Mouse (Mus musculus): ENCODE data around the gene Yars. TPM values are rescaled to one million over a fixed set of nuclear protein-coding genes. Genes with fewer than 3 reads are reported as not detected.
A peak's percentile ranks its signal among the peaks of the same experiment; 100 is the strongest.

Gene Yars
- polyA plus RNA-seq, 1 experiment from 2014 or later: 69.8 TPM

- H3K9ac ChIP-seq: peak overlapping the region; percentile 48
- WGBS: 10% methylated on average over 24 of the region's 24 CpGs
- H3K4me2 ChIP-seq: peak overlapping the region; percentile 90
- no peak for ATAC-seq (ENCODE audit: borderline replicate concordance, extremely low read depth, low FRiP score, low TSS enrichment)
- no peaks in the 10 kb centered on the region for H3K9me3 ChIP-seq
- no peaks in the 10 kb centered on the region for H3K36me3 ChIP-seq
- no peak overlapping the region for H3K27ac ChIP-seq
- peak overlapping the region; percentile 48 for H3K4me3 ChIP-seq
- H3K27me3 ChIP-seq: peaks cover 48% of the 10 kb centered on the region
- peaks cover 61% of the 10 kb centered on the region for H3K4me1 ChIP-seq
Observed at GRCm38 (mm10) chr4:129247381-129248242, 58.1 kb downstream of the Yars start.

- Histone ChIP-seq H3K9me3 (no peaks in the 10 kb centered on the region), H3K36me3 (no peaks in the 10 kb centered on the region), H3K4me1 (peaks cover 55% of the 10 kb centered on the region), H3K27ac (no peak overlapping the region), H3K4me3 (peak overlapping the region; percentile 48), H3K4me2 (peak overlapping the region; percentile 90), H3K9ac (peak overlapping the region; percentile 48), H3K27me3 (peaks cover 48% of the 10 kb centered on the region)
- ATAC-seq (ENCODE audit: borderline replicate concordance, extremely low read depth, low FRiP score, low TSS enrichment): no peak
- WGBS: under 1% methylated on average over 40 of the region's 74 CpGs
Observed at GRCm38 (mm10) chr4:129248243-129248767, 58.7 kb downstream of the Yars start.

- H3K9me3 ChIP-seq: no peaks in the 10 kb centered on the region
- H3K4me1 ChIP-seq: peaks cover 54% of the 10 kb centered on the region
- ATAC-seq (ENCODE audit: borderline replicate concordance, extremely low read depth, low FRiP score, low TSS enrichment): no peak
- no peak overlapping the region for H3K4me2 ChIP-seq
- no peak overlapping the region for H3K27ac ChIP-seq
- H3K27me3 ChIP-seq: peaks cover 54% of the 10 kb centered on the region
- WGBS: 37% methylated on average over 7 of the region's 7 CpGs
- H3K9ac ChIP-seq: no peak overlapping the region
- no peaks in the 10 kb centered on the region for H3K36me3 ChIP-seq
- H3K4me3 ChIP-seq: no peak overlapping the region
Observed at GRCm38 (mm10) chr4:129249288-129249687, 59.7 kb downstream of the Yars start.

- ATAC-seq (ENCODE audit: borderline replicate concordance, extremely low read depth, low FRiP score, low TSS enrichment): no peak
- peaks cover 39% of the 10 kb centered on the region for H3K4me1 ChIP-seq
- H3K9me3 ChIP-seq: no peaks in the 10 kb centered on the region
- H3K27ac ChIP-seq: 0 out of 2 replicates have a peak overlapping the region, but pooled peaks have one; percentile 3
- H3K36me3 ChIP-seq: no peaks in the 10 kb centered on the region
- H3K4me2 ChIP-seq: peak overlapping the region; percentile 36
- 37% methylated on average over 15 of the region's 15 CpGs for WGBS
- peaks cover 54% of the 10 kb centered on the region for H3K27me3 ChIP-seq
- no peak overlapping the region for H3K9ac ChIP-seq
- no peak overlapping the region for H3K4me3 ChIP-seq
Observed at GRCm38 (mm10) chr4:129250759-129251481, 61.4 kb downstream of the Yars start.

GRCm38 (mm10) chr4:129251482-129252125 lies 62.0 kb downstream of the Yars start:
- WGBS: 5% methylated on average over 15 of the region's 15 CpGs
- peak overlapping the region; percentile 36 for H3K4me2 ChIP-seq
- no peak overlapping the region for H3K4me3 ChIP-seq
- no peaks in the 10 kb centered on the region for H3K36me3 ChIP-seq
- peaks cover 50% of the 10 kb centered on the region for H3K27me3 ChIP-seq
- ATAC-seq (ENCODE audit: borderline replicate concordance, extremely low read depth, low FRiP score, low TSS enrichment): no peak
- 0 out of 2 replicates have a peak overlapping the region, but pooled peaks have one; percentile 3 for H3K27ac ChIP-seq
- H3K9ac ChIP-seq: no peak overlapping the region
- H3K4me1 ChIP-seq: peaks cover 40% of the 10 kb centered on the region
- no peaks in the 10 kb centered on the region for H3K9me3 ChIP-seq

- no peak overlapping the region for H3K4me3 ChIP-seq
- no peaks in the 10 kb centered on the region for H3K36me3 ChIP-seq
- H3K9me3 ChIP-seq: no peaks in the 10 kb centered on the region
- no peak overlapping the region for H3K4me2 ChIP-seq
- 82% methylated on average over 2 of the region's 2 CpGs for WGBS
- H3K27me3 ChIP-seq: peaks cover 41% of the 10 kb centered on the region
- no peak overlapping the region for H3K27ac ChIP-seq
- H3K4me1 ChIP-seq: peaks cover 37% of the 10 kb centered on the region
- no peak for ATAC-seq (ENCODE audit: borderline replicate concordance, extremely low read depth, low FRiP score, low TSS enrichment)
- H3K9ac ChIP-seq: no peak overlapping the region
Observed at GRCm38 (mm10) chr4:129252492-129252891, 62.9 kb downstream of the Yars start.

- Histone ChIP-seq H3K36me3 (no peaks in the 10 kb centered on the region), H3K4me2 (no peak overlapping the region), H3K27ac (no peak overlapping the region), H3K9me3 (no peaks in the 10 kb centered on the region), H3K4me3 (no peak overlapping the region), H3K9ac (no peak overlapping the region), H3K4me1 (peaks cover 25% of the 10 kb centered on the region), H3K27me3 (peaks cover 27% of the 10 kb centered on the region)
- WGBS: 78% methylated on average over 3 of the region's 3 CpGs
- ATAC-seq (ENCODE audit: borderline replicate concordance, extremely low read depth, low FRiP score, low TSS enrichment): no peak
Observed at GRCm38 (mm10) chr4:129254571-129254970, 65.0 kb downstream of the Yars start.

- H3K4me1 ChIP-seq: peaks cover 16% of the 10 kb centered on the region
- peak overlapping the region; percentile 60 for H3K27ac ChIP-seq
- ATAC-seq (ENCODE audit: borderline replicate concordance, extremely low read depth, low FRiP score, low TSS enrichment): peak; percentile 68
- peak overlapping the region; percentile 1; the same call in 1 of the 2 replicates for H3K4me3 ChIP-seq
- no peaks in the 10 kb centered on the region for H3K36me3 ChIP-seq
- H3K9me3 ChIP-seq: no peaks in the 10 kb centered on the region
- H3K9ac ChIP-seq: no peak overlapping the region
- peaks cover 11% of the 10 kb centered on the region; the same call in 1 of the 2 replicates for H3K27me3 ChIP-seq
- 10% methylated on average over 8 of the region's 8 CpGs for WGBS
- peak overlapping the region; percentile 28 for H3K4me2 ChIP-seq
Observed at GRCm38 (mm10) chr4:129256450-129257380, 67.2 kb downstream of the Yars start.

- Histone ChIP-seq H3K36me3 (no peaks in the 10 kb centered on the region), H3K9ac (no peak overlapping the region), H3K4me1 (peaks cover 28% of the 10 kb centered on the region), H3K27me3 (peaks cover under 1% of the 10 kb centered on the region; the same call in 1 of the 2 replicates), H3K4me3 (no peak overlapping the region), H3K4me2 (no peak overlapping the region), H3K27ac (no peak overlapping the region), H3K9me3 (no peaks in the 10 kb centered on the region)
- no peak for ATAC-seq (ENCODE audit: borderline replicate concordance, extremely low read depth, low FRiP score, low TSS enrichment)
- WGBS: 80% methylated on average over 4 of the region's 4 CpGs
Observed at GRCm38 (mm10) chr4:129259101-129259500, 69.5 kb downstream of the Yars start.

GRCm38 (mm10) chr4:129260678-129261077 lies 71.1 kb downstream of the Yars start:
- WGBS: 18% methylated on average over 6 of the region's 6 CpGs
- H3K4me2 ChIP-seq: no peak overlapping the region

More at GRCm38 (mm10) chr4:129260678-129261077, 71.1 kb downstream of the Yars start:
- no peak overlapping the region for H3K9ac ChIP-seq
- H3K4me3 ChIP-seq: no peak overlapping the region
- H3K36me3 ChIP-seq: no peaks in the 10 kb centered on the region
- no peaks in the 10 kb centered on the region for H3K9me3 ChIP-seq
- no peak overlapping the region for H3K27ac ChIP-seq
- peaks cover 28% of the 10 kb centered on the region for H3K4me1 ChIP-seq
- no peak for ATAC-seq (ENCODE audit: borderline replicate concordance, extremely low read depth, low FRiP score, low TSS enrichment)
- H3K27me3 ChIP-seq: no peaks in the 10 kb centered on the region
